Mouse (Mus musculus) ES-Bruce4 (cell line): ENCODE measurements around the gene Cog4.

Experiments used
- CTCF ChIP-seq: IDR thresholded peaks from one replicate; pipeline ENCODE4 v1.8.1; 2011; ENCODE audit warnings: low read depth, low read length
- POLR2A ChIP-seq: IDR thresholded peaks from one replicate; pipeline ENCODE4 v1.8.1; 2011; ENCODE audit warnings: low read length; ENCODE audit not compliant: insufficient read depth

GRCm38 (mm10) chr8:110917415-110917814 is 71.0 kb downstream of the Cog4 start:
- no peak for TF ChIP-seq CTCF
- TF ChIP-seq POLR2A = no peak
